In the genomic region with DNA sequence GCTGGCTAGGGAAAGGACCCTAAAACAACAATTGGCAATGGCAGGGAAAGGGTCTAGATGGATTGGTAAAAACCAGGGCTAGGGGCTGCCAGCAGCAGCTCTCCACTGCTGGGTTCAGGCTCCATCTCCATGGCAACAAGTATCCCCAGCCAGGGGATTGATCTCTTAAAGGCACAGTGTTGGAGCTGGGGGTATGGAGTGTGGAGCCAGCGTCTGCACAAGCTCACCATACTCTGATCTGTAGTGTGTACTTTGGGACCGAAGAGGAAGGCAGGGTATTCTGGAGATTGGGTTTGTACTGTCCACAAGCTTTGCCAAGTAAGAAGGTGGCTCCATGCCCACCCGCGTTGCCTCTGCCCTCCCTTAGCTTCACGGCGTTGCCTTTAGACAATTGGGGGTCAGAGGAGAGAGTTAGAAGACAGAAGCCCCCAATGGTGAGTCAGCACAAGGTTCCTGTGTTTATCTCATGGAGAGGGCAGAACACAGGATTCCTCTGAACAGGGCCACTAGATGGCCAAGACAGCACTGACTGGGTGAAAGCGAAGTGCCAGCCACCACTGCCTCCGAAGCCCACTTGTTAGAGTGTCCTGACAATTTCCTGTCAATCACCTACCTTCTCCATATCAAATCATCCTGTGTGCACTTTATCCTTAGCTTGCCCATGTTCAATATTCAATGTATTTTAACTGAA, we compare ENCODE assay signal across 13 mouse cellular contexts. TPM values are rescaled to one million over a fixed set of nuclear protein-coding genes. Genes with fewer than 3 reads are reported as not detected.
DNase-seq lines count a peak whose midpoint lies in the region; ATAC-seq lines count a peak whose summit lies in the region.
"Had no signal": no experiment of that assay in that cellular context is flagged by ENCODE, and none has a peak within 500 bp of the region (broad histone marks: within the 10 kb centered on the region; RNA-seq: fewer than 3 reads in every experiment).

No protein-coding gene starts in this region.

- DNase-seq in right cerebral cortex, postnatal 10 days (ENCODE audit: low spot score in 2 of 2) = peak; percentile 68 to 76
- DNase-seq in right cerebral cortex, adult 2 months (ENCODE audit: low spot score in 2 of 2) = no peak
- peak; percentile 87 for DNase-seq in forebrain, embryonic 14.5 days (ENCODE audit: low spot score)
- DNase-seq in midbrain, embryonic 11.5 days (ENCODE audit: low spot score, missing footprints) = peak; percentile 90
- DNase-seq in retina, postnatal 1 day = peak; percentile 65
- no peak for DNase-seq in adrenal gland, adult 2 months
- no peak for DNase-seq in heart, adult 9 months (ENCODE audit: low spot score in 2 of 2)
- DNase-seq in thymus, postnatal 14 days = no peak
- DNase-seq: liver, embryonic 13.5 days; lung, postnatal 4 days had no signal

- WGBS in forebrain, embryonic 14.5 days = 48% methylated on average over 8 of the region's 8 CpGs
- WGBS in midbrain, embryonic 11.5 days = 40% methylated on average over 8 of the region's 8 CpGs

- peak; percentile 91 for ATAC-seq in forebrain, embryonic 14.5 days
- peak; percentile 93 for ATAC-seq in midbrain, embryonic 11.5 days (ENCODE audit: low FRiP score)
- ATAC-seq: CD4-positive, CD25-positive, alpha-beta regulatory T cell, adult 4 months had no signal

- H3K4me1 ChIP-seq in forebrain, embryonic 14.5 days (ENCODE audit: control insufficient read depth, insufficient read depth, low read length) = peaks cover 22% of the 10 kb centered on the region
- H3K4me1 ChIP-seq in midbrain, embryonic 11.5 days (ENCODE audit: control insufficient read depth, insufficient read depth, low read length) = peaks cover 11% of the 10 kb centered on the region
- H3K4me1 ChIP-seq: heart, embryonic 12.5 days; liver, embryonic 13.5 days had no signal

- peak overlapping the region; percentile 24; the same call in 1 of the 2 replicates for H3K4me2 ChIP-seq in forebrain, embryonic 14.5 days (ENCODE audit: low read length)
- H3K4me2 ChIP-seq in midbrain, embryonic 11.5 days = peak overlapping the region; percentile 26; the same call in 1 of the 2 replicates
- H3K4me2 ChIP-seq: heart, embryonic 12.5 days; liver, embryonic 13.5 days had no signal

- no peaks in the 10 kb centered on the region for H3K27me3 ChIP-seq in forebrain, embryonic 14.5 days (replicated peaks; ENCODE audit: control insufficient read depth, insufficient read depth, low read length)
- peaks cover 7% of the 10 kb centered on the region; the same call in 1 of the 2 replicates for H3K27me3 ChIP-seq in midbrain, embryonic 11.5 days (ENCODE audit: control insufficient read depth, insufficient read depth, low read length)

- peak overlapping the region; percentile 40; the same call in 1 of the 2 replicates for H3K9ac ChIP-seq in forebrain, embryonic 14.5 days (ENCODE audit: low read length)
- H3K9ac ChIP-seq in midbrain, embryonic 11.5 days (ENCODE audit: low read length) = peak overlapping the region; percentile 24; the same call in 1 of the 2 replicates
- H3K9ac ChIP-seq: heart, embryonic 12.5 days; liver, embryonic 13.5 days had no signal

- H3K27ac ChIP-seq in forebrain, embryonic 14.5 days (ENCODE audit: low read depth, low read length) = peak overlapping the region; percentile 87
- H3K27ac ChIP-seq in midbrain, embryonic 11.5 days (ENCODE audit: low read depth, low read length) = peak overlapping the region; percentile 48; the same call in 1 of the 2 replicates
- H3K27ac ChIP-seq: left cerebral cortex, adult 2 months; liver, embryonic 13.5 days had no signal

- H3K9me3 ChIP-seq in forebrain, embryonic 14.5 days (replicated peaks; ENCODE audit: control insufficient read depth, low read length) = no peaks in the 10 kb centered on the region
- H3K9me3 ChIP-seq in midbrain, embryonic 11.5 days (ENCODE audit: control insufficient read depth, low read length) = no peaks in the 10 kb centered on the region
- H3K9me3 ChIP-seq: heart, embryonic 12.5 days; liver, embryonic 13.5 days had no signal

- H3K36me3 ChIP-seq in forebrain, embryonic 14.5 days (ENCODE audit: control insufficient read depth, insufficient read depth, low read length) = peaks cover 9% of the 10 kb centered on the region; the same call in 1 of the 2 replicates
- H3K36me3 ChIP-seq in midbrain, embryonic 11.5 days (ENCODE audit: control insufficient read depth, insufficient read depth, low read length) = no peaks in the 10 kb centered on the region
- H3K36me3 ChIP-seq: liver, embryonic 13.5 days had no signal

- H3K4me3 ChIP-seq in forebrain, embryonic 14.5 days (ENCODE audit: low read depth, low read length) = no peak overlapping the region
- no peak overlapping the region; the same call in 1 of the 2 replicates for H3K4me3 ChIP-seq in midbrain, embryonic 11.5 days (ENCODE audit: low read depth, low read length)
- H3K4me3 ChIP-seq: heart, embryonic 12.5 days; left cerebral cortex, adult 2 months; liver, embryonic 13.5 days had no signal

RNA-seq across cellular contexts. Expression of a gene that starts 34.4 kb away (rescaled TPM):
- 46.4 and 47.6 TPM in 2 replicates for polyA plus RNA-seq in forebrain, embryonic 14.5 days (2014; fragmentation: Nextera tagmentation; extraction: Ambion mirVana)
- 50.7 and 51.9 TPM in 2 replicates for polyA plus RNA-seq in midbrain, embryonic 11.5 days (2014; fragmentation: Nextera tagmentation; extraction: Ambion mirVana)
- 10 to 100 TPM; 18.6 to 25.3 TPM for total RNA-seq in adrenal gland, adult 2 months (2021)
- 3.7 and 4.0 TPM in 2 replicates for polyA plus RNA-seq in adrenal gland, adult 2 months (2012; rRNA removed)

RNA-seq across cellular contexts. Expression of a gene that starts 34.5 kb away (rescaled TPM):
- 96.2 and 108 TPM in 2 replicates for polyA plus RNA-seq in forebrain, embryonic 14.5 days (2014; fragmentation: Nextera tagmentation; extraction: Ambion mirVana)
- polyA plus RNA-seq in midbrain, embryonic 11.5 days (2014; fragmentation: Nextera tagmentation; extraction: Ambion mirVana) = 107 and 127 TPM in 2 replicates
- 10 to 100 TPM; 37.2 to 48.4 TPM for total RNA-seq in adrenal gland, adult 2 months (2021)
- polyA plus RNA-seq in adrenal gland, adult 2 months (2012; rRNA removed) = 20.5 and 31.9 TPM in 2 replicates

RNA-seq across cellular contexts. Expression of a gene that starts 34.5 kb away (rescaled TPM):
- 18.0 and 26.0 TPM in 2 replicates for polyA plus RNA-seq in forebrain, embryonic 14.5 days (2014; fragmentation: Nextera tagmentation; extraction: Ambion mirVana)
- polyA plus RNA-seq in midbrain, embryonic 11.5 days (2014; fragmentation: Nextera tagmentation; extraction: Ambion mirVana) = 11.1 and 12.4 TPM in 2 replicates
- total RNA-seq in adrenal gland, adult 2 months (2021) = 10 to 100 TPM; 17.2 to 26.0 TPM
- polyA plus RNA-seq in adrenal gland, adult 2 months (2012; rRNA removed) = 82.7 and 87.2 TPM in 2 replicates

Comparison
In these comparisons a context has a peak if more than half of its experiments do, and no peak if none do; other contexts are left out.
1. DNase-seq: peak in right cerebral cortex, postnatal 10 days (2 of 2), forebrain, embryonic 14.5 days (single experiment), midbrain, embryonic 11.5 days (single experiment) and retina, postnatal 1 day (single experiment); none in right cerebral cortex, adult 2 months (0 of 2), adrenal gland, adult 2 months (single experiment), heart, adult 9 months (0 of 2) and thymus, postnatal 14 days (single experiment).